ENCODE assay signal across 9 mouse cellular contexts in genomic region chr4:154967173-154967572, GRCm38 (mm10). TPM values are rescaled to one million over a fixed set of nuclear protein-coding genes. Genes with fewer than 3 reads are reported as not detected.
DNase-seq lines count a peak whose midpoint lies in the region; ATAC-seq and TF ChIP-seq lines count a peak whose summit lies in the region.
"Had no signal": no experiment of that assay in that cellular context is flagged by ENCODE, and none has a peak within 500 bp of the region (broad histone marks: within the 10 kb centered on the region; RNA-seq: fewer than 3 reads in every experiment).

No protein-coding gene starts in this region.

- no peaks in the 10 kb centered on the region for H3K9me3 ChIP-seq in heart, postnatal 0 days (replicated peaks; ENCODE audit: control insufficient read depth, low read length)
- no peaks in the 10 kb centered on the region for H3K9me3 ChIP-seq in heart, embryonic 11.5 days (replicated peaks; ENCODE audit: control insufficient read depth, low read length)

- H3K4me2 ChIP-seq in heart, postnatal 0 days (ENCODE audit: low read depth, low read length) = no peak overlapping the region
- no peak overlapping the region for H3K4me2 ChIP-seq in heart, embryonic 11.5 days

- H3K9ac ChIP-seq in heart, postnatal 0 days (replicated peaks; ENCODE audit: low read depth, low read length) = no peak overlapping the region
- no peak overlapping the region for H3K9ac ChIP-seq in heart, embryonic 11.5 days (ENCODE audit: low read depth, low read length)

- peaks cover 34% of the 10 kb centered on the region for H3K36me3 ChIP-seq in heart, postnatal 0 days (replicated peaks; ENCODE audit: control insufficient read depth, insufficient read depth, low read length)
- H3K36me3 ChIP-seq in heart, embryonic 11.5 days (ENCODE audit: control insufficient read depth, insufficient read depth, low read length) = peaks cover 30% of the 10 kb centered on the region

- TF ChIP-seq EP300 in heart, postnatal 0 days (IDR thresholded peaks at IDR 0.05; ENCODE audit: low read depth) = no peak

- H3K4me3 ChIP-seq in heart, postnatal 0 days (ENCODE audit: low read depth, low read length) = no peak overlapping the region
- H3K4me3 ChIP-seq in heart, embryonic 11.5 days (ENCODE audit: low read depth, low read length) = no peak overlapping the region

- no peak for DNase-seq in heart, postnatal 0 days (ENCODE audit: low spot score)
- peak; percentile 53 for DNase-seq in 3T3-L1 (ENCODE audit: low read depth, low spot score)
- peak; percentile 56 for DNase-seq in ES-CJ7 (ENCODE audit: low read depth, low spot score)
- peak; percentile 78 for DNase-seq in embryo, embryonic 10.5 days (ENCODE audit: low spot score)
- DNase-seq in lung, postnatal 25 days (ENCODE audit: low spot score) = peak; percentile 48
- no peak for DNase-seq in frontal cortex, postnatal 25 days (ENCODE audit: low spot score in 2 of 2)

- WGBS in heart, postnatal 0 days = 67% methylated on average over 5 of the region's 5 CpGs
- 66% methylated on average over 5 of the region's 5 CpGs for WGBS in heart, embryonic 11.5 days (ENCODE audit: insufficient replicate concordance)

- H3K27me3 ChIP-seq in heart, postnatal 0 days (ENCODE audit: control insufficient read depth, insufficient read depth, low read length) = peaks cover 8% of the 10 kb centered on the region
- peaks cover 17% of the 10 kb centered on the region for H3K27me3 ChIP-seq in heart, embryonic 11.5 days (ENCODE audit: control insufficient read depth, insufficient read depth, low read length)

- no peak overlapping the region for H3K27ac ChIP-seq in heart, postnatal 0 days (ENCODE audit: low read depth)
- H3K27ac ChIP-seq in heart, embryonic 11.5 days (ENCODE audit: low read depth, low read length) = no peak overlapping the region

- no peak for ATAC-seq in heart, postnatal 0 days (ENCODE audit: insufficient read depth, low read depth)
- ATAC-seq in heart, embryonic 11.5 days (replicated peaks; ENCODE audit: insufficient number of reproducible peaks, low FRiP score, low TSS enrichment) = no peak
- ATAC-seq in erythroid progenitor cell, adult 5-6 weeks (replicated peaks; ENCODE audit: low FRiP score, poor library complexity, severe bottlenecking) = no peak

- peaks cover 17% of the 10 kb centered on the region for H3K4me1 ChIP-seq in heart, postnatal 0 days (ENCODE audit: control insufficient read depth, insufficient read depth)
- H3K4me1 ChIP-seq in heart, embryonic 11.5 days (ENCODE audit: control insufficient read depth, insufficient read depth, low read length) = peaks cover 35% of the 10 kb centered on the region

- TF ChIP-seq CTCF in heart, postnatal 0 days (IDR thresholded peaks at IDR 0.05; ENCODE audit: low read depth) = peak; percentile 16; the same call in 1 of the 2 replicates

RNA-seq across cellular contexts. Expression of gene Pank4, which starts 3.2 kb away (rescaled TPM):
- total RNA-seq in heart, postnatal 0 days (2014; rRNA removed; ENCODE audit: low replicate concordance) = 45.6 and 62.0 TPM in 2 replicates
- polyA plus RNA-seq in heart, postnatal 0 days (2015; fragmentation: Nextera tagmentation; extraction: Ambion mirVana) = 27.4 and 30.6 TPM in 2 replicates
- polyA plus RNA-seq in heart, embryonic 11.5 days (2014; fragmentation: Nextera tagmentation; extraction: Ambion mirVana) = 40.6 and 45.0 TPM in 2 replicates
- total RNA-seq in erythroid progenitor cell, adult 5-6 weeks (2015; ENCODE audit: low replicate concordance) = 61.3 and 78.0 TPM in 2 replicates
- total RNA-seq in erythroid progenitor cell, adult 5-6 weeks (2017; ENCODE audit: low replicate concordance) = 40.0 and 50.1 TPM in 2 replicates

RNA-seq across cellular contexts. Expression of gene Hes5, which starts 6.5 kb away (rescaled TPM):
- not detected in 2 replicates for total RNA-seq in heart, postnatal 0 days (2014; rRNA removed; ENCODE audit: low replicate concordance)
- not detected in 2 replicates for polyA plus RNA-seq in heart, postnatal 0 days (2015; fragmentation: Nextera tagmentation; extraction: Ambion mirVana)
- 0.56 TPM in 1 of 2 replicates, not detected in the other for polyA plus RNA-seq in heart, embryonic 11.5 days (2014; fragmentation: Nextera tagmentation; extraction: Ambion mirVana)
- not detected in 2 replicates for total RNA-seq in erythroid progenitor cell, adult 5-6 weeks (2015; ENCODE audit: low replicate concordance)
- not detected in 2 replicates for total RNA-seq in erythroid progenitor cell, adult 5-6 weeks (2017; ENCODE audit: low replicate concordance)
- total RNA-seq: common myeloid progenitor, adult 5-6 weeks had no signal

RNA-seq across cellular contexts. Expression of gene Tnfrsf14, which starts 38.8 kb away (rescaled TPM):
- 2.7 and 40.9 TPM in 2 replicates for total RNA-seq in heart, postnatal 0 days (2014; rRNA removed; ENCODE audit: low replicate concordance)
- 0.30 and 0.40 TPM in 2 replicates for polyA plus RNA-seq in heart, postnatal 0 days (2015; fragmentation: Nextera tagmentation; extraction: Ambion mirVana)
- polyA plus RNA-seq in heart, embryonic 11.5 days (2014; fragmentation: Nextera tagmentation; extraction: Ambion mirVana) = 3.0 and 4.4 TPM in 2 replicates
- total RNA-seq in erythroid progenitor cell, adult 5-6 weeks (2015; ENCODE audit: low replicate concordance) = 845 and 899 TPM in 2 replicates
- 775 and 1,097 TPM in 2 replicates for total RNA-seq in erythroid progenitor cell, adult 5-6 weeks (2017; ENCODE audit: low replicate concordance)

Comparison
In these comparisons a context has a peak if more than half of its experiments do, and no peak if none do; other contexts are left out.
1. DNase-seq: peak in 3T3-L1 (single experiment), ES-CJ7 (single experiment), embryo, embryonic 10.5 days (single experiment) and lung, postnatal 25 days (single experiment); none in heart, postnatal 0 days (single experiment) and frontal cortex, postnatal 25 days (0 of 2).
2. RNA of gene Tnfrsf14, which starts 38.8 kb away (total RNA-seq): 775 to 1,097 TPM in erythroid progenitor cell, adult 5-6 weeks; 2.7 to 40.9 TPM in heart, postnatal 0 days; every median in the first group is over 10 times any median in the second.